18 mouse cellular contexts compared by ENCODE assay signal in the genomic region with DNA sequence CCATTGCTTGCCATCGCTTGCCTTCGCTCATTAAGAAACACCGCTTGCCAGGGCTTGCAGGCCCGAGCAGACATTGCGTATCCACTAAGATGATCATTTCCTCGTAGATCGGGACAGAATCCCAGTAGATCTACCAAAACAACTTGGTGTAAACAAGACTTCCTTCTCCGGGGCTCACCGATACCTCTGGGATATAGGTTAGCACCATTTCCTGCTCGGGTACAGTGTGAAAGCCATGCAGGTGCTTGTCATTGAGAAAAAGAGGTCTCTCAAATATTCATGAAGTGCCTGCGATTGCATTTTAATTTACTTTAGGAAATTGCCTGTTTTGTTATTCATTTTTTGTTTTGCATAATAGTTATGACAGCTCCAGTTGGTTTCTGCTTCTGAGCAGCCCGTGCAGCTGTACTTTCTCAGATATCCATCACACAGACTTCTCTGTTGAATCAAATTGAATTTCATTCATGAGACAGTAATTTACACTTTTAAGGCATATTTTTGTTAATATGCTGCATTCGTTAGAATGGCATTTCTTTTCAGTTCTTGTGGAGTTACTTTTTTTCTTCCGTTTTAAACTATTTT.
DNase-seq lines count a peak whose midpoint lies in the region; ATAC-seq and TF ChIP-seq lines count a peak whose summit lies in the region.
"Had no signal": no experiment of that assay in that cellular context is flagged by ENCODE, and none has a peak within 500 bp of the region (broad histone marks: within the 10 kb centered on the region; RNA-seq: fewer than 3 reads in every experiment).

No protein-coding gene starts in this region.

- no peaks in the 10 kb centered on the region for H3K36me3 ChIP-seq in forebrain, embryonic 14.5 days (ENCODE audit: control insufficient read depth, insufficient read depth, low read length)
- H3K36me3 ChIP-seq in forebrain, embryonic 10.5 days (replicated peaks) = no peaks in the 10 kb centered on the region
- H3K36me3 ChIP-seq in forebrain, embryonic 16.5 days (ENCODE audit: control insufficient read depth, insufficient read depth) = no peaks in the 10 kb centered on the region
- H3K36me3 ChIP-seq: embryonic facial prominence, embryonic 10.5 days; embryonic facial prominence, embryonic 12.5 days had no signal

- 0 out of 2 replicates have a peak, but pooled peaks have one; percentile 44 for ATAC-seq in forebrain, embryonic 14.5 days
- peak; percentile 64 for ATAC-seq in frontal cortex, adult (ENCODE audit: low TSS enrichment)
- ATAC-seq in forebrain, embryonic 16.5 days = peak; percentile 79

- H3K9ac ChIP-seq in forebrain, embryonic 14.5 days (ENCODE audit: low read length) = no peak overlapping the region
- no peak overlapping the region for H3K9ac ChIP-seq in forebrain, embryonic 16.5 days (replicated peaks; ENCODE audit: low read depth, low read length)
- H3K9ac ChIP-seq: embryonic facial prominence, embryonic 12.5 days had no signal

- TF ChIP-seq CTCF in brain, embryonic 14.5 days (IDR thresholded peaks at IDR 0.05; ENCODE audit: borderline replicate concordance, extremely low read depth, insufficient read depth, insufficient read length) = no peak

- 87% methylated on average over 14 of the region's 14 CpGs for WGBS in forebrain, embryonic 14.5 days
- 94% methylated on average over 14 of the region's 14 CpGs for WGBS in forebrain, embryonic 10.5 days
- WGBS in forebrain, embryonic 16.5 days = 67% methylated on average over 14 of the region's 14 CpGs

- no peaks in the 10 kb centered on the region for H3K9me3 ChIP-seq in forebrain, embryonic 14.5 days (replicated peaks; ENCODE audit: control insufficient read depth, low read length)
- no peaks in the 10 kb centered on the region for H3K9me3 ChIP-seq in forebrain, embryonic 10.5 days
- no peaks in the 10 kb centered on the region for H3K9me3 ChIP-seq in forebrain, embryonic 16.5 days (ENCODE audit: control insufficient read depth, low read length)
- H3K9me3 ChIP-seq: embryonic facial prominence, embryonic 10.5 days; embryonic facial prominence, embryonic 12.5 days had no signal

- no peak overlapping the region for H3K4me2 ChIP-seq in forebrain, embryonic 14.5 days (ENCODE audit: low read length)
- H3K4me2 ChIP-seq in forebrain, embryonic 16.5 days (ENCODE audit: low read length) = no peak overlapping the region
- H3K4me2 ChIP-seq: embryonic facial prominence, embryonic 12.5 days had no signal

- no peaks in the 10 kb centered on the region for H3K27me3 ChIP-seq in forebrain, embryonic 14.5 days (replicated peaks; ENCODE audit: control insufficient read depth, insufficient read depth, low read length)
- no peaks in the 10 kb centered on the region for H3K27me3 ChIP-seq in forebrain, embryonic 10.5 days (ENCODE audit: poor library complexity, severe bottlenecking)
- H3K27me3 ChIP-seq in forebrain, embryonic 16.5 days (replicated peaks; ENCODE audit: control insufficient read depth, insufficient read depth, low read length) = no peaks in the 10 kb centered on the region
- H3K27me3 ChIP-seq: embryonic facial prominence, embryonic 12.5 days had no signal

- peak; percentile 46 for DNase-seq in forebrain, embryonic 14.5 days (ENCODE audit: low spot score)
- DNase-seq in forebrain, embryonic 10.5 days (ENCODE audit: extremely low spot score, low spot score) = no peak
- no peak for DNase-seq in frontal cortex, postnatal 14 days (ENCODE audit: low spot score in 2 of 2)
- peak; percentile 56 for DNase-seq in brain, embryonic 14.5 days (ENCODE audit: low read depth)
- DNase-seq in yolk sac, embryonic 10.5 days (ENCODE audit: low spot score) = no peak
- no peak for DNase-seq in right cerebral cortex, postnatal 10 days (ENCODE audit: low spot score in 2 of 2)
- DNase-seq: adrenal gland, adult 2 months; adrenal gland, postnatal 10 days; adrenal gland, postnatal 25 days; cerebellum, adult 11-12 months; cerebellum, adult 2 months; cerebellum, adult 9-10 months; cerebellum, postnatal 10 days; cerebellum, postnatal 25 days had no signal

- H3K4me1 ChIP-seq in forebrain, embryonic 14.5 days (ENCODE audit: control insufficient read depth, insufficient read depth, low read length) = no peaks in the 10 kb centered on the region
- H3K4me1 ChIP-seq in forebrain, embryonic 10.5 days = peaks cover 10% of the 10 kb centered on the region
- H3K4me1 ChIP-seq in forebrain, embryonic 16.5 days (replicated peaks; ENCODE audit: control insufficient read depth, insufficient read depth, low read length) = 0 out of 2 replicates have a peak, but pooled peaks cover 5% of the 10 kb centered on the region
- H3K4me1 ChIP-seq: embryonic facial prominence, embryonic 10.5 days; embryonic facial prominence, embryonic 12.5 days had no signal

- TF ChIP-seq POLR2A in brain, embryonic 14.5 days (IDR thresholded peaks at IDR 0.05; ENCODE audit: borderline replicate concordance, extremely low read depth, insufficient read depth, insufficient read length, poor library complexity, severe bottlenecking) = no peak

- no peak overlapping the region for H3K4me3 ChIP-seq in forebrain, embryonic 14.5 days (ENCODE audit: low read depth, low read length)
- H3K4me3 ChIP-seq in forebrain, embryonic 10.5 days = no peak overlapping the region
- no peak overlapping the region for H3K4me3 ChIP-seq in forebrain, embryonic 16.5 days (replicated peaks; ENCODE audit: low read length)
- H3K4me3 ChIP-seq: embryonic facial prominence, embryonic 10.5 days; embryonic facial prominence, embryonic 12.5 days had no signal

- no peak overlapping the region; the same call in 1 of the 2 replicates for H3K27ac ChIP-seq in forebrain, embryonic 14.5 days (ENCODE audit: low read depth, low read length)
- H3K27ac ChIP-seq in forebrain, embryonic 10.5 days = no peak overlapping the region
- H3K27ac ChIP-seq in forebrain, embryonic 16.5 days (ENCODE audit: low read length) = peak overlapping the region; percentile 34; the same call in 1 of the 2 replicates
- H3K27ac ChIP-seq: embryonic facial prominence, embryonic 10.5 days; embryonic facial prominence, embryonic 12.5 days had no signal

Comparison
In these comparisons a context has a peak if more than half of its experiments do, and no peak if none do; other contexts are left out.
1. DNase-seq: peak in forebrain, embryonic 14.5 days (single experiment) and brain, embryonic 14.5 days (single experiment); none in forebrain, embryonic 10.5 days (single experiment), frontal cortex, postnatal 14 days (0 of 2), yolk sac, embryonic 10.5 days (single experiment) and right cerebral cortex, postnatal 10 days (0 of 2).
2. Peak in every context shown above with its lines, with median percentiles within 50 percentile points of each other: ATAC-seq.